Mouse (Mus musculus) spleen, adult 2 months (tissue): Measurements from ENCODE around the gene Cfap157.

Source experiments
- CTCF ChIP-seq: fragments of 200-500 bp; IDR thresholded peaks from 2 replicates; pipeline ENCODE4 v1.5.1; 2011; ENCODE audit warnings: mild to moderate bottlenecking, inconsistent platforms; ENCODE audit not compliant: insufficient read depth, insufficient read length, insufficient replicate concordance; ENCODE audit errors: extremely low read depth
- POLR2A ChIP-seq: fragments of 200-500 bp; IDR thresholded peaks from 2 replicates; pipeline ENCODE4 v1.6.1; 2011; ENCODE audit warnings: low read depth, low read length, inconsistent platforms

- TF ChIP-seq CTCF (no peak), POLR2A (no peak)
These were observed 22.9 kb downstream of the Cfap157 start for GRCm38 (mm10) chr2:32761361-32761760.
